Mouse (Mus musculus): ENCODE data around the gene Ap4b1.

Gene Ap4b1

GRCm38 (mm10) chr3:103857036-103857805 is 47.9 kb downstream of the Ap4b1 start:
- DNase-seq (ENCODE audit: low read depth, low spot score), result no peak

GRCm38 (mm10) chr3:103857977-103858563 is 48.8 kb downstream of the Ap4b1 start:
- no peak for DNase-seq (ENCODE audit: low read depth, low spot score)

GRCm38 (mm10) chr3:103858881-103859801 is 49.8 kb downstream of the Ap4b1 start, which contains the start of gene Ptpn22:
Ptpn22 (plus strand) TSS chr3:103859795.
- DNase-seq (ENCODE audit: low read depth, low spot score), result no peak

GRCm38 (mm10) chr3:103859851-103860391 is 50.6 kb downstream of the Ap4b1 start:
- DNase-seq (ENCODE audit: low read depth, low spot score), result no peak

- DNase-seq (ENCODE audit: low read depth, low spot score), result no peak
Measured at GRCm38 (mm10) chr3:103862721-103863220, 53.5 kb downstream of the Ap4b1 start.

- DNase-seq (ENCODE audit: low read depth, low spot score), result no peak
Measured at GRCm38 (mm10) chr3:103864200-103864599, 54.9 kb downstream of the Ap4b1 start.

- DNase-seq (ENCODE audit: low read depth, low spot score), result no peak
Measured at GRCm38 (mm10) chr3:103867424-103867971, 58.2 kb downstream of the Ap4b1 start.

GRCm38 (mm10) chr3:103868008-103868407 is 58.7 kb downstream of the Ap4b1 start:
- no peak for DNase-seq (ENCODE audit: low read depth, low spot score)

Data from ES-CJ7 (cell line).